Mouse (Mus musculus) gastrocnemius, adult 2 months (tissue): Measurements from ENCODE around the gene Daxx. TPM values are rescaled to one million over a fixed set of nuclear protein-coding genes. Genes with fewer than 3 reads are reported as not detected.
A peak's percentile ranks its signal among the peaks of the same experiment; 100 is the strongest.

ENCODE experiments used
- DNase-seq: peaks from one replicate; pipeline ENCODE4 v3.0.0; 2022
- H3K27ac ChIP-seq: fragments of 200-600 bp; 2 replicates; pipeline ENCODE4 v1.8.1; 2022; ENCODE audit warnings: mild to moderate bottlenecking
- H3K4me3 ChIP-seq: fragments of 200-600 bp; 2 replicates; pipeline ENCODE4 v1.8.1; 2022; ENCODE audit warnings: mild to moderate bottlenecking, moderate library complexity
- CTCF ChIP-seq: fragments of 200-600 bp; IDR thresholded peaks from 2 replicates; pipeline ENCODE4 v1.8.1; 2022; ENCODE audit warnings: antibody characterized with exemption, mild to moderate bottlenecking, moderate library complexity
- intact Hi-C: fragments of 180-260 bp; cut with DNase I; formaldehyde crosslinking; loops from one replicate; pipeline ENCODE4 v1.15.1; 2025
- total RNA-seq, 2 experiments: library from RNA; stranded (reverse); gene quantifications; 2 replicates each; pipeline ENCODE4 v1.2.3; 2021

Gene Daxx
- total RNA-seq, 2 experiments from 2014 or later: 13.3 to 13.9 TPM

DNA sequence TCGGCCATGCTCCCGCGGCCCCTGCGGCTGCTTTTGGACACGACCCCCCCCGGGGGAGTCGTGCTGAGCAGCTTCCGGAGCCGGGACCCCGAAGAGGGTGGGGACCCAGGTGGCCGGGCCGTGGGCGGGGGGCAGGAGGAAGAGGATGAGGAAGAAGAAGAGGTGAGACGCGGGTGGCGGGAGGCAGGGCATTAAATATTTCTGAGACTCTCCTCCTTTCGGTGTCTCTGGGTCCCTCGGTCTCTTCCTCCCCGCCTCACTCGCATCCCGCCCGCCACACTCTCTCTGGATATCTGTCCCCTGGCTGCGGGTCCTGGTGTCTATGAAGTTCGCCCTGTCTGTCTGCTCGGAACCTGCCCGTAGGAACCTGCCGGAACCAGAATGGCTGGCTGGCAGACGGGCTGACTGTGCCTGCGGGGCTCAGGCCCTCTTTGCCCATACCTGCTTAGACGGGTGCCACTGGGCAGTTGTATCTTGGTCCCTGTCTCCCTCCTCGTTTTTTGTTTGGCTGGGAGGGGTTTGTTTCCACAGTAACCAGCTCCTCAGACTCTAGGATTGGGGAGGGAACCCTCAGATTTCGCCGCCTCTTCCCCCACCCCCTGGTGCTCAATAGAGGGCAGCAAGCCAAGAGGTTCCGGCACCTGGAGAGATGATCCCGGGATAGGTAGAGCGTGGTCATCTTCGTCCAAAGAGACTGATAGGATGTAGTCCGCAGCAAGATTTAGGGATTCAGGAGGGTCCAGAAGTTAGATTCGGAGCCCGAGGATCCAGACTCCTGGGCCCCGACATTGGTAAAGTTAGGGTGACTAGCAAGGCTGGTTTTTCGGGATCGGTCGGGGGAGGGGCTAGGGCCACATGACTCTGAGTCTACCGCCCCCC lies 21.3 kb downstream of the Daxx start:
- intact Hi-C loops: no loop called here
- DNase-seq: peak; percentile 63

DNA sequence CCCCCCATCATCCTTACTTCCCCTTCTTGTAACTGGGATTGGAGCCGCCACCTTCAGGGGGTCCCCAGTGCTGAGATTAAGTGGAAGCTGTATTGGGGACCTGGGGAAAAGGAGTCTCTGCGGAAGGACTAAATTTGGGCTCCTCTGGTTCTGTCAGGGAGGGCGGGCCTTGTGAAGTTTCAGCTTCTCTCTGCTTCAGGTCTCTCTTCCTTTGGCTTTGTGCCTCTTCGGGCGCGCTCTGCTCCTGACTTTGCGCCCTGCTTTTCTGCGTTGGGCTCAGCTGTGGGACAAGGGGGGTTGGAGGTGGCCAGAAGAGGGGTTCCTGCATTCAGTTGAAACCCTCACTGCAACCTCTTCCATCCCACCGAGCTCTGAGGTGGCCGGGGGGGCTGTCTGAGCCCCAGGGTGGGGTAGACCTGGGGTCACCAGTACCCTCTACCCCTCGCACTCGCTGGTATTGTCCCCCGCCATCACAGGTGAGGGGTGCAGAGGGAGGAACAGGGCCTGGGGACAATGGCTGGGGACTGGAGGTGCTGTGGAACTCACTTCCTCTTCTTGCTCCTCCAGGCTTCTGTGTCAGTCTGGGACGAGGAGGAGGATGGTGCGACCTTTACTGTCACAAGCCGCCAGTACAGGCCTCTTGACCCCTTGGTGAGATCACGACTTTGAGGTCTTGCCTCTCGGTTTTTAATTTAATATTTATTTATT lies 22.1 kb downstream of the Daxx start:
- no peak for TF ChIP-seq CTCF
- Histone ChIP-seq H3K27ac (peak overlapping the region; percentile 94), H3K4me3 (peak overlapping the region; percentile 77)
- intact Hi-C loops: no loop called here
- no peak for DNase-seq

More for the DNA sequence above, 21.3 kb downstream of the Daxx start:
- Histone ChIP-seq H3K4me3 (peak overlapping the region; percentile 77), H3K27ac (peak overlapping the region; percentile 94)
- no peak for TF ChIP-seq CTCF

- no peak for TF ChIP-seq CTCF
- intact Hi-C loops: no loop called here
- Histone ChIP-seq H3K27ac (no peak overlapping the region), H3K4me3 (no peak overlapping the region)
- DNase-seq: no peak
Observed at GRCm38 (mm10) chr17:33931947-33932346, 22.7 kb downstream of the Daxx start.

- Histone ChIP-seq H3K27ac (no peak overlapping the region), H3K4me3 (no peak overlapping the region)
- DNase-seq: no peak
- TF ChIP-seq CTCF: no peak
- intact Hi-C loops: no loop called here
Observed at GRCm38 (mm10) chr17:33932448-33932847, 23.2 kb downstream of the Daxx start.

DNA sequence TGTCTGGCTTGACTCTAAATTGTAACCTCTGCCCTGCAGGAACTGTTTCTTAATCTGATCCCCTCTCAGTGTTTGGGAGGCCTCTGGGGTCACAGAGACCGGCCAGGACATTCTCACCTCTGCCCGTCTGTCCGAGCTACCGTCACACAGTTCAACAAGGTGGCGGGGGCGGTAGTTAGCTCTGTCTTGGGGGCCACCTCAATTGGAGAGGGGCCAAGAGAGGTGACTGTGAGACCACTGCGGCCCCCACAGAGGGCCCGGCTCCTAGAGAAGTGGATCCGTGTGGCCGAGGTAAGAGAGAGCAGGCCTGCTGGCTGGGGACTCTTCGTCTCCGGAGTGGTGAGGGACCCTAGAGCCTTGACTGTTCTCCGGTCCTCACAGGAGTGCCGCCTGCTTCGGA lies 23.8 kb downstream of the Daxx start:
- DNase-seq: no peak
- H3K4me3 ChIP-seq: no peak overlapping the region
- intact Hi-C loops: no loop called here
- TF ChIP-seq CTCF: no peak
- no peak overlapping the region for H3K27ac ChIP-seq

- no peak overlapping the region for H3K4me3 ChIP-seq
- H3K27ac ChIP-seq: no peak overlapping the region
- no peak for DNase-seq
- no peak for TF ChIP-seq CTCF
- intact Hi-C loops: no loop called here
Observed at GRCm38 (mm10) chr17:33935422-33936055, 26.3 kb downstream of the Daxx start.

DNA sequence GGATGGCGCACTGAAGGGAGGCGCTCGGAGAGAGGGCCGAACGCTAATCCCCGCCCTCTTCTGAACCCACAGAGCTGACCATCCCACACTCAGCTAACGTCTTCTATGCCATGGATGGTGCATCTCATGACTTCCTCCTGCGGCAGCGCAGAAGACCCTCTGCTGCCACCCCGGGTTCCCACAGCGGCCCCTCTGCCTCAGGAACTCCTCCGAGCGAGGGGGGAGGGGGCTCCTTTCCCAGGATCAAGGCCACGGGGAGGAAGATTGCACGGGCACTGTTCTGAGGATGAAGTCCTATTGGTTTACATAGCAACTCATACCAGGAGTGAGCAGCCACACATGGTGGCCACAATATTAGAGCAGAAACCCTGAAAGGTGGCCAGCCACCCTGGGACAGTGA lies 27.8 kb downstream of the Daxx start:
- no peak for DNase-seq
- intact Hi-C loops: no loop called here
- H3K4me3 ChIP-seq: no peak overlapping the region
- no peak for TF ChIP-seq CTCF
- H3K27ac ChIP-seq: no peak overlapping the region

GRCm38 (mm10) chr17:33938783-33939182 lies 29.6 kb downstream of the Daxx start:
- DNase-seq: no peak
- no peak overlapping the region for H3K27ac ChIP-seq
- intact Hi-C loops: no loop called here
- TF ChIP-seq CTCF: no peak
- H3K4me3 ChIP-seq: no peak overlapping the region

- Histone ChIP-seq H3K27ac (peak within 1 kb of the TSS; percentile 96), H3K4me3 (peak within 1 kb of the TSS; percentile 97)
- intact Hi-C loops: loop anchor here (2.0 kb wide), 1 partner anchor 14 kb away; the partner anchor contains the start of gene Vps52
- DNase-seq: peak; percentile 92
- TF ChIP-seq CTCF: no peak
Observed at GRCm38 (mm10) chr17:33940206-33940805, 31.1 kb downstream of the Daxx start, which contains the start of the genes Pfdn6 and Wdr46. Gene Pfdn6 (minus strand): TSS chr17:33940343. Gene Wdr46 (plus strand): TSS chr17:33940660.

GRCm38 (mm10) chr17:33940981-33941380 lies 31.8 kb downstream of the Daxx start:
- peak overlapping the region; percentile 97 for H3K4me3 ChIP-seq

GRCm38 (mm10) chr17:33941381-33941780 lies 32.2 kb downstream of the Daxx start:
- Histone ChIP-seq H3K4me3 (peak overlapping the region; percentile 97), H3K27ac (peak overlapping the region; percentile 96)
- intact Hi-C loops: loop anchor here (2.0 kb wide), 1 partner anchor 13 kb away; the partner anchor contains the start of gene Vps52
- no peak for DNase-seq
- no peak for TF ChIP-seq CTCF

More at GRCm38 (mm10) chr17:33940981-33941380, 31.8 kb downstream of the Daxx start:
- H3K27ac ChIP-seq: peak overlapping the region; percentile 96
- peak; percentile 45 for DNase-seq
- intact Hi-C loops: loop anchor here (2.0 kb wide), 1 partner anchor 14 kb away; the partner anchor contains the start of gene Vps52
- TF ChIP-seq CTCF: no peak

- Histone ChIP-seq H3K4me3 (no peak overlapping the region), H3K27ac (no peak overlapping the region)
- TF ChIP-seq CTCF: no peak
- intact Hi-C loops: no loop called here
- no peak for DNase-seq
Observed at GRCm38 (mm10) chr17:33943454-33943853, 34.2 kb downstream of the Daxx start.
